Mouse (Mus musculus): ENCODE results near the gene Zfhx3. TPM values are rescaled to one million over a fixed set of nuclear protein-coding genes. Genes with fewer than 3 reads are reported as not detected.

Zfhx3 gene
- polyA plus RNA-seq, 1 experiment from 2014 or later: 4.3 TPM

DNA sequence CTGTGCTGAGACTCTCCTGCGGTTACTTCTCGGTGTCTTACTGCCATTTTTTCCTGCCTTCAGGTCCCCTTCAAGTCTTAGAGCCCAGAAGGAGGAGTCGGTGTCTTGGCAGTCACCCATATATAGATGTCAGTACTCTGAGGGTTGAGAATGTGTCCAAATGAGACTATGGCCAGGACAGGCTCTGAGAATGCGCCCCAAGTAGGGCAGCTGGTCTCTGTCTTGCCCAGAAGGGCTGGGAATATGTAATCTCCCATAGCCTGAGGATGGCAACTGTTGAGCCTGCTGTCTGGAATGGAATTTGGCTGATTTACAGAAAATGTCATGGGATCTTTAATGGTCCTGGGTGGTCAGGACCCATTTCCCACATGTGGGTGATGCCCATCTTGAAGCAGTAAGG, 881.6 kb downstream of the Zfhx3 start:
- in situ Hi-C loops (cut with MboI; ENCODE audit: low pct_unique_long_range_greater_than_20kb): no loop called here
- POLR2A ChIA-PET: no interaction called here
- no peak for ATAC-seq

DNA sequence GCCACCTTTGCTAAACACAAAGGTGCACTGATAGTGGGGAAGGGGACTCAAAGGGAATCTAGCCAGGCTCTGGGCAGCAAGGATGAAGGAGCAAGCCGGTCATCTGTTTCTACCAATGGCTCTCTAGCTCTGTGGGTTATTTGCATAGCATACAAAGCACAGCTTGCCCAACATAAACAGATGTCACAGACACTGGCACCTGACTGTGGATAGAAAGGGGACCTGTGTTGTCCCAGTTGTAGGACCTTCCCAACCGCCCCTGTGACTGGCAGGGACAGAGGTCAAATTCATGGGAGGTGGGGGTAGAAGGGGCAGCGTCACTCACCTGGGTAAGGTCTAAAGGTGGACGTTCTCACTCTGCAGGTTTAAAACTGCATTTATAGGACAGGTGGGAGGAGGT, 884.0 kb downstream of the Zfhx3 start:
- H3K27me3 ChIP-seq: no peaks in the 10 kb centered on the region
- ChIA-PET CTCF (interaction anchor here (1.4 to 1.8 kb wide), 2 partner anchors 10 to 85 kb away, joined by 3 to 5 read pairs; no protein-coding TSS in a partner anchor), POLR2A (no interaction called here)
- in situ Hi-C loops (cut with MboI; ENCODE audit: low pct_unique_long_range_greater_than_20kb): no loop called here
- no peak for ATAC-seq
- DNase-seq (ENCODE audit: low read depth, low spot score): no peak
- TF ChIP-seq CTCF (IDR thresholded peaks at IDR 0.05): no peak

More for the DNA sequence above, 881.6 kb downstream of the Zfhx3 start:
- no peak for TF ChIP-seq CTCF (IDR thresholded peaks at IDR 0.05)
- H3K27me3 ChIP-seq: no peaks in the 10 kb centered on the region
- CTCF ChIA-PET: interaction anchor here (1.0 kb wide), 1 partner anchor 81 kb away, joined by 3 read pairs; no protein-coding TSS in a partner anchor
- no peak for DNase-seq (ENCODE audit: low read depth, low spot score)

- ATAC-seq: no peak
- no peak for TF ChIP-seq CTCF (IDR thresholded peaks at IDR 0.05)
- ChIA-PET CTCF (interaction anchor here (0.6 to 1.8 kb wide), 2 partner anchors 9 to 119 kb away, joined by 3 to 5 read pairs; no protein-coding TSS in a partner anchor), POLR2A (interaction anchor here (0.6 kb wide), 1 partner anchor 193 kb away, joined by 5 read pairs; no protein-coding TSS in a partner anchor)
- DNase-seq (ENCODE audit: low read depth, low spot score): no peak
- in situ Hi-C loops (cut with MboI; ENCODE audit: low pct_unique_long_range_greater_than_20kb): no loop called here
- H3K27me3 ChIP-seq: no peaks in the 10 kb centered on the region
Measured at GRCm38 (mm10) chr8:108827428-108827827, 885.0 kb downstream of the Zfhx3 start.

DNA sequence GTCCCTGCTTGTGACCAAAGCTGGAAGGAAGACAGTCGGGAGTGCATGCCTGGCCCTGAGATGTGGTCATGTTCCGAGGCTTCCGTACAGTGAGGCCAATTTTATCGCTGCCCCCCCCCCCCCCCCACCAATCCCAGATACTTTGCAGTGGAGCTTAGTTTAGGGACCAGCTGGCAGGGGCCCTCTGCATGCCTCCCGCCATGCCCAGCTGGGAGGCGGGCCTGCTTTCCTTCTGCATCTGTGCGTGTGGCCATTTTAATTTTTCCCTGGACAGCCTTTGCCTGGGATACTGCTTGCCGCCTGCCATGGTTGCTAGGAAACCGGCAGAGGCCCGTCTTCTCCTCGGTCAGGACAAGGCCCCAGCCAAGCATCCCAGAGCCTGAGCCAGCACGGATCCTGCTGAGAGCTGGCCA, 886.9 kb downstream of the Zfhx3 start:
- ATAC-seq: no peak
- no peaks in the 10 kb centered on the region for H3K27me3 ChIP-seq
- no peak for DNase-seq (ENCODE audit: low read depth, low spot score)
- in situ Hi-C loops (cut with MboI; ENCODE audit: low pct_unique_long_range_greater_than_20kb): no loop called here
- no peak for TF ChIP-seq CTCF (IDR thresholded peaks at IDR 0.05)
- CTCF ChIA-PET: interaction anchor here (1.0 to 1.6 kb wide), 2 partner anchors 9 to 82 kb away, joined by 3 to 5 read pairs; no protein-coding TSS in a partner anchor
- POLR2A ChIA-PET: interaction anchor here (0.6 to 1.1 kb wide), 3 partner anchors 11 to 594 kb away, joined by 3 to 4 read pairs (median 4); no protein-coding TSS in a partner anchor

- in situ Hi-C loops (cut with MboI; ENCODE audit: low pct_unique_long_range_greater_than_20kb): no loop called here
- no peak for TF ChIP-seq CTCF (IDR thresholded peaks at IDR 0.05)
- ATAC-seq (no peak), DNase-seq (ENCODE audit: low read depth, low spot score) (no peak)
- ChIA-PET CTCF (no interaction called here), POLR2A (interaction anchor here (0.5 kb wide), 1 partner anchor 67 kb away, joined by 3 read pairs; no protein-coding TSS in a partner anchor)
- H3K27me3 ChIP-seq: no peaks in the 10 kb centered on the region
Measured at GRCm38 (mm10) chr8:108835143-108835542, 892.7 kb downstream of the Zfhx3 start.

- no peak for DNase-seq (ENCODE audit: low read depth, low spot score)
- ATAC-seq: no peak
- H3K27me3 ChIP-seq: no peaks in the 10 kb centered on the region
- CTCF ChIA-PET: interaction anchor here (1.1 to 2.1 kb wide), 2 partner anchors 8 to 15 kb away, joined by 3 to 4 read pairs; no protein-coding TSS in a partner anchor
- POLR2A ChIA-PET: no interaction called here
- no peak for TF ChIP-seq CTCF (IDR thresholded peaks at IDR 0.05)
- in situ Hi-C loops (cut with MboI; ENCODE audit: low pct_unique_long_range_greater_than_20kb): no loop called here
Measured at GRCm38 (mm10) chr8:108837788-108838187, 895.3 kb downstream of the Zfhx3 start.

DNA sequence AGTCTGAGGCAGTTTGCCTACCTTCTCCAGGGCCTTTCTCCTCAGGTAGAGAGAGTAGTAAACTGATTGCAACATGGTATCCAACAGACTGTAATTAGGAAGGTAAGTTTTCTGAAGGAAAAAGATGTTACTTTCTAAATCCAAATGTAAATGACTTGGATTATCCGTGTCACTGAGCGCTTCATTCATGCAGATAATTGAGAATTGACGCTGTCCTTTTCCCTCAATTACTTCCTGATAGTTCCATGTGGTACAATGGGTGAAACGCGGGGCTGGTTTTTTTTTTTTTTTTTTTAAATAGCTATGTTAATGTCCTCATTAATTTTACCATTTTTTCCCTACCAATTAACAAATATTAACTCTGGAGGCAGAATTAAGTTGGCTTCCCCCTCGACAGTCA, 896.3 kb downstream of the Zfhx3 start:
- DNase-seq (ENCODE audit: low read depth, low spot score) (no peak), ATAC-seq (no peak)
- in situ Hi-C loops (cut with MboI; ENCODE audit: low pct_unique_long_range_greater_than_20kb): no loop called here
- no peaks in the 10 kb centered on the region for H3K27me3 ChIP-seq
- no peak for TF ChIP-seq CTCF (IDR thresholded peaks at IDR 0.05)
- ChIA-PET CTCF (no interaction called here), POLR2A (interaction anchor here (0.6 kb wide), 3 partner anchors 24 to 123 kb away, joined by 3 to 6 read pairs (median 3); no protein-coding TSS in a partner anchor)

DNA sequence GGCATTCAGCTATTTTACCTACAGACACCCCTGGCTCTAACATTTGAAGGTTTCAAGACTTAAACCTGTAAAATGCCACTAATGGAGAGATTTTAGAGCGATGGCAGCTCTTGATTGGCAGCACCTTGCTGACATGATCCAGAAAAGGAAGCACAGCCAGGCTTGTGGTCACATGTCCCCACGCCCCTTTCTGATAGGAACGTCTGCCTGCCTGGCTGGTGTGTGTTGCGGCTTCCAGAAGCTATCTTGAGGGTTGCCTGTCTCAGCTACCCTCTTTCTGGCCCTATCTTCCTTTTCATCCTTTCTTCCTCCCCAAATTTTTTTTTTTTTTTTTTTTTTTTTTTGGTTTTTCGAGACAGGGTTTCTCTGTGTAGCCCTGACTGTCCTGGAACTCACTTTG, 899.9 kb downstream of the Zfhx3 start:
- TF ChIP-seq CTCF (IDR thresholded peaks at IDR 0.05): no peak
- DNase-seq (ENCODE audit: low read depth, low spot score) (no peak), ATAC-seq (no peak)
- ChIA-PET CTCF (no interaction called here), POLR2A (no interaction called here)
- no peaks in the 10 kb centered on the region for H3K27me3 ChIP-seq
- in situ Hi-C loops (cut with MboI; ENCODE audit: low pct_unique_long_range_greater_than_20kb): no loop called here

DNA sequence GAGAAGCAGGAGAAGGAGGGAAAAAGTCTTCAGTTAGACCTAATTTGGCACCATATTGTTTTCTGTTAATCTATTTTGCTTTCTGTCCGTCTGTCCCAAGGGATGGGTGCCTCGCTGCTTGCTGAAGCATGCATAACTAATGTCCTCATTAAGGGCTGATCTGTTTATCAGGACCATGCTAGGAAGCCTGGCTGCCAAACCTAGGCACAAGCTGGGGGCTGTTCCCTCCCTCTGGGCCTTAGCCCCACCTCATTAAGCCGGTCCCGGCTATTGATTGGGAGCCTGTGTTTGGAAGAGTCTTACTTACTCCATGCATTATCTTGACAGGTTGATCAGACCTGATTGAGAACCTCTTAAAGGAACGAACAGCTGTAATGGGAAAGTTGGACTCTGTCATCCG, 903.7 kb downstream of the Zfhx3 start:
- ChIA-PET CTCF (no interaction called here), POLR2A (no interaction called here)
- no peaks in the 10 kb centered on the region for H3K27me3 ChIP-seq
- TF ChIP-seq CTCF (IDR thresholded peaks at IDR 0.05): no peak
- DNase-seq (ENCODE audit: low read depth, low spot score): no peak
- in situ Hi-C loops (cut with MboI; ENCODE audit: low pct_unique_long_range_greater_than_20kb): no loop called here
- ATAC-seq: no peak

DNA sequence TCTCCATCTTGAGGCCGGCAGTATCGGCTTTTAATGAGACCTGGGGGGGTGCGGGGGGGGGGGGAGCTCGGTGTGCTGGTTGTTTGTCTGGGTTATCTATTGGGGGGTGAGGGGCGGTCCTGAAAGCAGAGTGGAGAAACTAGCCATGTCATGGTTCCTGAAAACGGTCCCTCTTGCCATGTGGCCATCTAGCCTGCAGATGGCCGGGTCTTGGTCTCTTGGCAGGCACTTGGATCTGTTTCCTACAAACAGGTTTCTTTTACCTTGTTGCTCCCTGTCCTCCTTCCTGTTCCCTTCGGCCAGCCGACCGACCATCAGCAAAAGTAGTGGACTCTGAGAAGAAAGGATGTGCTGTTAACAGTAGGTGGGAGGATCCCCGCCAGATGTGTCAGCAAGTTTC, 904.4 kb downstream of the Zfhx3 start:
- no peak for TF ChIP-seq CTCF (IDR thresholded peaks at IDR 0.05)
- CTCF ChIA-PET: no interaction called here

GRCm38 (mm10) chr8:108847356-108847755, 904.9 kb downstream of the Zfhx3 start:
- H3K27me3 ChIP-seq: no peaks in the 10 kb centered on the region
- in situ Hi-C loops (cut with MboI; ENCODE audit: low pct_unique_long_range_greater_than_20kb): no loop called here
- TF ChIP-seq CTCF (IDR thresholded peaks at IDR 0.05): no peak
- ChIA-PET POLR2A (no interaction called here), CTCF (interaction anchor here (1.3 kb wide), 1 partner anchor 39 kb away, joined by 3 read pairs; no protein-coding TSS in a partner anchor)
- ATAC-seq: no peak
- no peak for DNase-seq (ENCODE audit: low read depth, low spot score)

More for the DNA sequence above, 904.4 kb downstream of the Zfhx3 start:
- POLR2A ChIA-PET: no interaction called here
- no peak for DNase-seq (ENCODE audit: low read depth, low spot score)
- H3K27me3 ChIP-seq: no peaks in the 10 kb centered on the region
- in situ Hi-C loops (cut with MboI; ENCODE audit: low pct_unique_long_range_greater_than_20kb): no loop called here
- no peak for ATAC-seq

Measured in Patski (cell line).